Mouse (Mus musculus): ENCODE data around the gene Pip4k2c. TPM values are rescaled to one million over a fixed set of nuclear protein-coding genes. Genes with fewer than 3 reads are reported as not detected.

The Pip4k2c gene
- total RNA-seq, 1 experiment: 41.7 TPM

- in situ Hi-C loops (cut with MboI; ENCODE audit: low sequenced_read_pairs in 2 of 2, unreplicated experiment in 2 of 2): no loop called here
- peaks cover 3% of the 10 kb centered on the region; the same call in 1 of the 2 replicates for H3K36me3 ChIP-seq (ENCODE audit: control insufficient read depth, insufficient read depth, low read length, poor library complexity, severe bottlenecking)
- DNase-seq (ENCODE audit: low read depth, low spot score): no peak
- TF ChIP-seq CHD2 (IDR thresholded peaks at IDR 0.05; ENCODE audit: low read depth, low read length): no peak
- no peak for TF ChIP-seq ZNF384 (IDR thresholded peaks at IDR 0.05; ENCODE audit: low read depth, low read length)
- no peak for TF ChIP-seq HCFC1 (IDR thresholded peaks at IDR 0.05; ENCODE audit: borderline replicate concordance, insufficient read depth, low read length)
- TF ChIP-seq ZC3H11A (IDR thresholded peaks at IDR 0.05; ENCODE audit: borderline replicate concordance, low read depth, low read length): no peak
- peak; percentile 73 for TF ChIP-seq MAFK (IDR thresholded peaks at IDR 0.05; ENCODE audit: insufficient read depth, low read depth, low read length)
- no peak overlapping the region for H3K4me3 ChIP-seq (ENCODE audit: insufficient read depth in 1 of 2, low read depth in 1 of 2, low read length in 2 of 2, poor library complexity in 1 of 2, severe bottlenecking in 1 of 2)
- no peaks in the 10 kb centered on the region for H3K9me3 ChIP-seq (ENCODE audit: control insufficient read depth, insufficient read depth, low read depth, low read length)
- peaks cover 12 to 21% of the 10 kb centered on the region in 2 experiments; a peak in 3 of 4 replicates for H3K4me1 ChIP-seq (ENCODE audit: control insufficient read depth in 2 of 2, insufficient read depth in 2 of 2, low read length in 2 of 2, poor library complexity in 1 of 2)
- H3K27ac ChIP-seq (ENCODE audit: insufficient read depth, low read depth, low read length, poor library complexity, severe bottlenecking): no peak overlapping the region
- no peak overlapping the region for H3K9ac ChIP-seq (ENCODE audit: insufficient read depth, low read depth, low read length, poor library complexity, severe bottlenecking)
Observed at GRCm38 (mm10) chr10:127226318-127226895, 15.0 kb upstream of the Pip4k2c start.

GRCm38 (mm10) chr10:127225732-127226131 lies 14.3 kb upstream of the Pip4k2c start:
- Histone ChIP-seq H3K9ac (ENCODE audit: insufficient read depth, low read depth, low read length, poor library complexity, severe bottlenecking) (no peak overlapping the region), H3K4me1 (ENCODE audit: control insufficient read depth in 2 of 2, insufficient read depth in 2 of 2, low read length in 2 of 2, poor library complexity in 1 of 2) (peaks cover 12 to 16% of the 10 kb centered on the region in 2 experiments; a peak in 3 of 4 replicates), H3K4me3 (ENCODE audit: insufficient read depth in 1 of 2, low read depth in 1 of 2, low read length in 2 of 2, poor library complexity in 1 of 2, severe bottlenecking in 1 of 2) (no peak overlapping the region), H3K36me3 (ENCODE audit: control insufficient read depth, insufficient read depth, low read length, poor library complexity, severe bottlenecking) (peaks cover 3% of the 10 kb centered on the region; the same call in 1 of the 2 replicates), H3K9me3 (ENCODE audit: control insufficient read depth, insufficient read depth, low read depth, low read length) (no peaks in the 10 kb centered on the region), H3K27ac (ENCODE audit: insufficient read depth, low read depth, low read length, poor library complexity, severe bottlenecking) (no peak overlapping the region)
- in situ Hi-C loops (cut with MboI; ENCODE audit: low sequenced_read_pairs in 2 of 2, unreplicated experiment in 2 of 2): no loop called here
- no peak for DNase-seq (ENCODE audit: low read depth, low spot score)
- TF ChIP-seq HCFC1 (IDR thresholded peaks at IDR 0.05; ENCODE audit: borderline replicate concordance, insufficient read depth, low read length): no peak
- TF ChIP-seq CHD2 (IDR thresholded peaks at IDR 0.05; ENCODE audit: low read depth, low read length): no peak
- no peak for TF ChIP-seq ZC3H11A (IDR thresholded peaks at IDR 0.05; ENCODE audit: borderline replicate concordance, low read depth, low read length)
- TF ChIP-seq MAFK (IDR thresholded peaks at IDR 0.05; ENCODE audit: insufficient read depth, low read depth, low read length): no peak

- peaks cover 10 to 13% of the 10 kb centered on the region in 2 experiments; a peak in 3 of 4 replicates for H3K4me1 ChIP-seq (ENCODE audit: control insufficient read depth in 2 of 2, insufficient read depth in 2 of 2, low read length in 2 of 2, poor library complexity in 1 of 2)
- H3K4me3 ChIP-seq (ENCODE audit: insufficient read depth in 1 of 2, low read depth in 1 of 2, low read length in 2 of 2, poor library complexity in 1 of 2, severe bottlenecking in 1 of 2): no peak overlapping the region
- no peaks in the 10 kb centered on the region; the same call in 1 of the 2 replicates for H3K36me3 ChIP-seq (ENCODE audit: control insufficient read depth, insufficient read depth, low read length, poor library complexity, severe bottlenecking)
- no peak overlapping the region for H3K9ac ChIP-seq (ENCODE audit: insufficient read depth, low read depth, low read length, poor library complexity, severe bottlenecking)
- H3K27ac ChIP-seq (ENCODE audit: insufficient read depth, low read depth, low read length, poor library complexity, severe bottlenecking): peak overlapping the region; percentile 44; the same call in 1 of the 2 replicates
- in situ Hi-C loops (cut with MboI; ENCODE audit: low sequenced_read_pairs in 2 of 2, unreplicated experiment in 2 of 2): no loop called here
- TF ChIP-seq ZC3H11A (IDR thresholded peaks at IDR 0.05; ENCODE audit: borderline replicate concordance, low read depth, low read length) (no peak), CHD2 (IDR thresholded peaks at IDR 0.05; ENCODE audit: low read depth, low read length) (no peak), HCFC1 (IDR thresholded peaks at IDR 0.05; ENCODE audit: borderline replicate concordance, insufficient read depth, low read length) (no peak), MAFK (IDR thresholded peaks at IDR 0.05; ENCODE audit: insufficient read depth, low read depth, low read length) (no peak), ZNF384 (IDR thresholded peaks at IDR 0.05; ENCODE audit: low read depth, low read length) (no peak)
- DNase-seq (ENCODE audit: low read depth, low spot score): no peak
- H3K9me3 ChIP-seq (ENCODE audit: control insufficient read depth, insufficient read depth, low read depth, low read length): no peaks in the 10 kb centered on the region
Observed at GRCm38 (mm10) chr10:127225213-127225612, 13.8 kb upstream of the Pip4k2c start.

GRCm38 (mm10) chr10:127218339-127218738 lies 7.0 kb upstream of the Pip4k2c start:
- in situ Hi-C loops (cut with MboI; ENCODE audit: low sequenced_read_pairs in 2 of 2, unreplicated experiment in 2 of 2): no loop called here
- Histone ChIP-seq H3K4me3 (ENCODE audit: insufficient read depth in 1 of 2, low read depth in 1 of 2, low read length in 2 of 2, poor library complexity in 1 of 2, severe bottlenecking in 1 of 2) (peak overlapping the region in 1 of 2 experiments; percentile 11; a peak in 1 of 4 replicates), H3K9ac (ENCODE audit: insufficient read depth, low read depth, low read length, poor library complexity, severe bottlenecking) (no peak overlapping the region), H3K36me3 (ENCODE audit: control insufficient read depth, insufficient read depth, low read length, poor library complexity, severe bottlenecking) (no peaks in the 10 kb centered on the region), H3K9me3 (ENCODE audit: control insufficient read depth, insufficient read depth, low read depth, low read length) (no peaks in the 10 kb centered on the region), H3K27ac (ENCODE audit: insufficient read depth, low read depth, low read length, poor library complexity, severe bottlenecking) (no peak overlapping the region), H3K4me1 (ENCODE audit: control insufficient read depth in 2 of 2, insufficient read depth in 2 of 2, low read length in 2 of 2, poor library complexity in 1 of 2) (peaks cover 5 to 12% of the 10 kb centered on the region in 2 experiments; a peak in 3 of 4 replicates)
- DNase-seq (ENCODE audit: low read depth, low spot score): no peak
- TF ChIP-seq CHD2 (IDR thresholded peaks at IDR 0.05; ENCODE audit: low read depth, low read length): no peak
- no peak for TF ChIP-seq ZC3H11A (IDR thresholded peaks at IDR 0.05; ENCODE audit: borderline replicate concordance, low read depth, low read length)
- no peak for TF ChIP-seq HCFC1 (IDR thresholded peaks at IDR 0.05; ENCODE audit: borderline replicate concordance, insufficient read depth, low read length)
- no peak for TF ChIP-seq MAFK (IDR thresholded peaks at IDR 0.05; ENCODE audit: insufficient read depth, low read depth, low read length)
- TF ChIP-seq ZNF384 (IDR thresholded peaks at IDR 0.05; ENCODE audit: low read depth, low read length): no peak

All from ES-E14 (cell line).